Mouse (Mus musculus): ENCODE data around the gene Taf12.
"Not testable (repeated sequence)": the region's sequence is repeated elsewhere in the genome, so short reads cannot be mapped to it uniquely, and the experiment has no call there.

Gene Taf12

DNA sequence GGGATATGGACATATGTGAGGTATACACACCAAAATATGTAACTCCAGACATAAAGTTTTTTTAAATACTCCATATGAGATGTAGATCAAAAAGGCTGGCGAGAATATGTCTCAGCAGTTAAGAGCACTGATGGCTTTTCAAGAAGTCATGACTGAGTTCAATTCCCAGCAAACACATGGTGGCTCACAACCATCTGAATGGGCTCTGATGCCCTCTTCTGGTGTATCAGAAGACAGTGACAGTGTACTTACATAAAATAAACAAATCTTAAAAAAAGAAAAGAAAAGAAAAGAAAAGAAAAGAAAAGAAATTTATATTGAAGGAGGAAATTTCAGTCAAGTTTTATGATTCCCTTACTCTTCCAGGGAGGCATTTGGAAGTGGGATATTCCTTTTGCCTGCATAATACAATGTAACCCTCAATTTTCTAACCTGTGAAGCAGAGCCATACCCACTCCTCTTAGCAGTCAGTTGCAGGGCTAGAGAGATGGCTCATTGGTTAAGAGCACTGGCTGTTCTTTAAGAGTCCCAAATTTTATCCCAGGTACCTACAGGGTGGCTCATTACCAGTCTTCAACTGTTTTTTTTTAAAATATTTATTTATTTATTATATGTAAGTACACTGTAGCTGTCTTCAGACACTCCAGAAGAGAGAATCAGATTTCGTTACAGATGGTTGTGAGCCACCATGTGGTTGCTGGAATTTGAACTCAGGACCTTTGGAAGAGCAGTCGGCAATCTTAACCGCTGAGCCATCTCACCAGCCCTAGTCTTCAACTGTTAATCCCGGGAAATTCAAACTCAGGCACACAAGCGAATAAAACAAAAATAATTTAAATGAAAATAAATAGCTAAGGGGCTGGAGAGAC, 5.1 kb upstream of the Taf12 start:
- in situ Hi-C loops (cut with MboI, MseI), result no loop called here

DNA sequence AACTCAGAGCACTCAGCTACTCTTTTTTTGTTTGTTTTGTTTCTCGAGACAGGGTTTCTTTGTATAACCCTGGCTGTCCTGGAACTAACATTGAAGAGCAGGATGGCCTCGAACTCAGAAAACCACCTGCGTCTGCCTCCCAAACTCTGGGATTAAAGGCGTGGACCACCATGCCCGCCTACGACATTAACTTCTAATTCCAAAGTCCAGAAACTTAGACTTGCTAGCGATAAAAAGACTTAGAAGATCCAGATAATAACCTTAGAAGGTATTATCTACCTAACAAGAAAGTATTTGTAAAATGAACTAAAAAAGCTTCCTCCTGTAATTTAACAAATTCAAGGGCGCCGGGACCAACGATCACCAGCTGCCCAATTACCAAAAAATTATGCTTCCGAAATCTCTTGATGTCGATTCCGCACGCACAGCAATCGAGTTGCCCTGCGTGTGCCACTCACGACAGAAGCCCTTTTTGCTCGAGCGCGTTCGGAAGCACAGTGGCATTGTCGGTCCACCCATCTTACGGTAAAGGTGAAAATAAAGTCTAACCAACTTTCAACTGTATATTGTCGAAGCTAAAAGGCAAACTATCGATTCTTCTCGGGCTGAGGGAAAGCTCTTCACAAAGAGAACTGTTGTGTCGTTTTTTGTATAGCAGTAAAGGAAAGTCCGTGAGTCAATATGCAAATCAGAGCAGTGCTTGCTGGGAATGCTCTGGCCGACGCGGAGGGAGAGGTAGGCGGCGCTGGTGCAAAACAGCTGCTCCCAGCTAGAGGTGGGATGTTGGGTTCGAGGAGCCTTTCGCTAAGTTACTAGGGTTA, 4.2 kb upstream of the Taf12 start:
- in situ Hi-C loops (cut with MboI, MseI), result no loop called here

DNA sequence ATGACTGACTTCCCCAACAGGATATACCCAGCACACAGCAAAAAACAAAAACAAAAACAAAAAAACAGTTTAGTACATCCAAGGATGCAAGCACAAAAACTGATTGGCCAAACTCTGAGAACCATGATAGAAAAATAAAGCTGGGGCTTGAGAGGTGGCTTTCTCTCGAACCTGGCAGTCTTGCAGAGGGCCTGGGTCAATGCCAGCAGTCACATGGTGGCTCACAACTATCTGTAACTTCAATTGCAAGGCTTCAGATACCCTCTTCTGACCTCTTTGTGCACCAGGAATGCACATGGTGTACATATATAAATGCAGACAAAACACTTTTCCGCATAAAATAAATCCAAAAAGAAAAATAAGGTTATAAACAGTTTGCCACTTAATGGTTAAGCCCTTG, 1.0 kb upstream of the Taf12 start:
- in situ Hi-C loops (cut with MboI, MseI), result no loop called here

DNA sequence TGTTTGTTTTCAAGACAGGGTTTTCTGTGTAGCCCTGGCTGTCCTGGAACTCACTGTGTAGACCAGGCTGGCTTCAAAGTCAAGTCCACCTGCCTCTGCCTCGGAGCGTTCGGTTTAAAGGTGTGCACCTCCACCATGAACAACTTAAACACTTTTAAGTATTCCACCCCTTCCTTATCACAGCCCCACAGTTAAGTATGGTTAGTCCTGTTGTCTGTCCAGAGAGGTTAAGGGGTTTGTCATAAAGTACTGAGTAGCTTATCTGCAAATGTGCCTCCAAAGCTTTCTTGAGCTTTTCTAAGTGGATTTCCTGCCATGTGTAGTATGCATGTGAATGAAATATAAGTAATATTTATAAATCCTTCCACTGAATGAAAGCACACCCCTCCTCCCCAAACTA, 1.8 kb downstream of the Taf12 start:
- in situ Hi-C loops (cut with MboI, MseI), result no loop called here

DNA sequence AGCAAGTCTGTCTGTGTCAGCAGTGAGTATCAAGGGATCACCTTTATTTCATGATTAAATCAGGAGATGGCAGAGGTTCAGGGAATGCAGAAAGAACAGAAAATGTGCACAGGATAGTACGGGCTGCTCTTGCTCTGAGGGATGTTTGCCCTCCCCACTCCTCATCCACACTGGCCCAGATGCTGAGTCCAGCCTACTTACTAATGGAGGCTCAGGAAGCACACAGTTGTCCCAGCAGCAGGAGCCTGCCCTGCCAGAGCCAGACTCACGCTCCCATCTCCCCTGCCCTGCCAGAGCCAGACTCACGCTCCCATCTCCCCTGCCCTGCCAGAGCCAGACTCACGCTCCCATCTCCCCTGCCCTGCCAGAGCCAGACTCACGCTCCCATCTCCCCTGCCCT, 14.7 kb downstream of the Taf12 start:
- in situ Hi-C loops (cut with MboI, MseI), result not testable (repeated sequence)

DNA sequence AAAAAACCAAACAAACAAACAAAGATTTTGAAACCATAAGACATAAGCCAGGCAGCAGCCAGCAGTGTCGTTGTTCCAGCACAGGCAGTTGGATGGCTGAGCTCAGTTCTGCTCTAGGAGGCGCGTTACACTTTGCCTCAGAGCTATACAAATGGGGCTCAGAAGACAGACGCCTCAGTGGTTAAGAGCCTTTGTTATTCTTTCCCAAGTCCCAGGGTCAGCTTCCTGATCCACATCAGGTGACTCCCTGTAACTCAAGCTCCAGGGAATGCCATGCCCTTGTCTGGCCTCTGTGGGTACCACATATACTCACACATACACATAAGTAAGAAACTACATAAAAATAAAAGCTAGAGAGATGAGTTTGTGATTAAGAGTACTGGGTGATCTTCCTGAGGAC, 16.9 kb downstream of the Taf12 start:
- in situ Hi-C loops (cut with MboI, MseI), result no loop called here

DNA sequence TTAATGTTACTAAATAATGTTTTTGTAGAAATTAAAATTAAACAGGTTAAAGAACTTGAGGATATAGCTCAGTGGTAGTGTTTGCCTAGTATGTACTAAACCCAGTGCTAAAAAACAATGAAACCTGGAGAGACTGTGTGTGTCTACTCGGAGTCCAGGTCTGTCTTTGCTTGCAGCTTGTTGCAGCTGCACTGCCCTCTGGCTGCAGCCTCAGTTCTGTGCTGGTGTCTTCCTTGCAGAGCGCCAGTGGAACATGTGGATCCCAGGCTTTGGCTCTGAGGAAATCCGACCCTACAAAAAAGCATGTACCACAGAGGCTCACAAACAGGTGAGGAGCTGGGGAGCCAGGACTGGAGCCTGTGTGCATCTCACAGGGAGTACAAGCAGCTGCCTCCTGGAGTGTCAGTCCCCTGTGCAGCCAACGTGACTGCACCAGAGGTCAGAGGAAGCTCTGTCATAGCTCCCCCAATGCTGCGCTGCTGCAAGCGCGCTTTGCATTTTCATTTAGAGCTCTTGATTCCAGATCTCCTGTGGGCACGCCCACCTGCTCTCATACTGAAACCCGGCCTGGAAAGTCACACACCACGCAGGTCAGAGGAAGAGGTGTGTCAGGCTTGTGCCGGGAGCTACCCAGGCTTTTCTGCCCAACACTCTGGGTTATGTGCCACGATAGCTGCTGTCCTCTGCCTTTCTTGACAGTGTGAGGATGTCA, 17.6 kb downstream of the Taf12 start:
- in situ Hi-C loops (cut with MboI, MseI), result no loop called here

DNA sequence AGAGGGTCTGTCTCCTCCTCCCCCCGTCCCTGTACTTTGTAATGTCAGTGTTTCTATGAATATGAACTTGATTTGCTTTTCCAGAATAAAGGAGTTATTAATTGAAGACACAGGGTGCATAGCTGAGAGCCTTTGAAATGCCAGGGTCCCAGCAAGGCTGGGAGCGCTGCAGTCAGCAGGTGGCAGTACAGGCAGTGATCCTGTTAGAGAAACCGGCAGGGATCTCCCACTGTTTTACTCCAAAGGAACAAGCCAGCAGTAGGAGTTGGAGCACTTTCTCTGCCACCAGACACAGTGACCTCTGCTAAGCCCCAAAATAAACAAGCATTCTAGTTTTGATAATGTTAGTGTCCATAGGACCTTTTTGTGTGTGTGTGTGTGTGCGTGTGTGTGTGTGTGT, 18.8 kb downstream of the Taf12 start:
- in situ Hi-C loops (cut with MboI, MseI), result no loop called here

DNA sequence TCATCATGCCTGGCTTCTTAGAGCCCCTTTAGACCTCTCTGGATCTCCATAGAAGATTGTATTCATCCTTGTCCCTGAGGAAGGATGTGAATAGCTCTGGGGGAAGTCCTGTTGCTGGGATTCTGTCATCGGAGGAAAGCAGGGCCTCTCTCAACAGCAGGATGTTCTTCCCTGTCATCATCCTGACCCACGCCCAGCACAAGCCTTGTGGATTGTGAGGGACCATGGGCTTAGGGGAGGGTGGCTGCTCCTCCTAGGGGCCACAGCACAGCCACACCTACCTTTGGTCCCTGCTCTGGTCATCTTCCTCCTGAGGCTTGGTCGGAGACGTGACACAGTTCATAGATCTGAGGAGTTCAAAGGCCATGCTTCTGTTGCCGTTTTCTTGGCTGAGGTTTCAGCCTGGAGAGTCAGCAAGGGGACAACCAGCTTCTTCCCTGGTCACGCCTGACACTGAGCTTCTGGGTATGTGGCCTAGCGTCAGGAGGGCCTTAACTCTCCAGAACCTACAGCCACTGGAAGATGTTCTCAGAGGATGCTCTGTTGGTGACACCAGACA, 19.6 kb downstream of the Taf12 start:
- in situ Hi-C loops (cut with MboI, MseI), result no loop called here

DNA sequence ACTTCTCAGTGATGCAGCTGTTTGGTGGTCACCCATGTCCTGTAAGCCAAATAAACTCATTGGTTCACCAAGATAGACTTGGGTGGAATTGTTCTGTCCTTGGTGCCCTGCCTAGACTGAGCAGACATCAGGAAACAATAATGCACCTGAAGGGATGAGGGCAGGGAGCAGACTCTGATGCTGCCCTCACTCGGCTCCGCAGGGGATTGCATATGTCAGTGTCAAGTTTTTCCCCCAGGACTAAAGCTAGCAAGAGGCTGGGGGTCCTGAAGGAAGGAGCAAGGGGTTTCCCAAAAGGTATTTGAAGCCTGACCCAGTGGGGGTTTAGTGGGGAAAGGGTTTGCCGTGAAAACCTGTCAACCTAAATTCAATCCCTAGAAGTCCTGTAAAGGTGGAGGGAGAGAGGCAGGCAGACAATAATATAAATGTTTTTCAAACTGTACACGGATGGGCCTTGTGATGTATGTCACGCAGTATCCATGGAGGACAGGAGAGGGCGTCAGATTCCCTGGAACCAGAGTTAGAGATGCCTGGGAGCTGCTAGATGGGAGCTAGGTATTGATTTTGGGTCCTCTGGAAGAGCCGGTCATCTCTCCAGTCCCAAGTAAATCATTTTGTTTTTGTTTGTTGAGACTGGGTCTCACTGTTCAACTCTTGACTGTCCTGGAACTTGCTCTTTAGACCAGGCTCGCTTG, 21.7 kb downstream of the Taf12 start:
- in situ Hi-C loops (cut with MboI, MseI), result no loop called here

DNA sequence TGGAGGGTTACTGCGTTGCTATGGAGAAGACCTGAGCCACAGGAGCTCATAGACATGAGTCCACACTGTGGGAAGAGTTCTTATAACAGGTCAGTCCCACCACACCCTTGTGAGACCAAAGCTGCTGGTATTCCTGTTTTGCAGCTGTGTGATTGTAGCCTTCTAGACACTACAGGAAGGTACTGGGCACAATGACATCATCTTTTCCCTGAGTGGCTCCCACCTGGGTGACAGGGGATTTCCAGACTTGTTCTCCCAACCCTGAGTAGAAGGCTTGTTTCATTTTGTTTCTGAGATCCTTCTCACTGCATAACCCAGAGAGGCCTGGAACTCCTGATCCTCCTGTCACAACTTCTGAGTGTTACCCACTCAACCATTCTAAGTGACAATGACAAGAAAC, 25.7 kb downstream of the Taf12 start:
- in situ Hi-C loops (cut with MboI, MseI), result no loop called here

DNA sequence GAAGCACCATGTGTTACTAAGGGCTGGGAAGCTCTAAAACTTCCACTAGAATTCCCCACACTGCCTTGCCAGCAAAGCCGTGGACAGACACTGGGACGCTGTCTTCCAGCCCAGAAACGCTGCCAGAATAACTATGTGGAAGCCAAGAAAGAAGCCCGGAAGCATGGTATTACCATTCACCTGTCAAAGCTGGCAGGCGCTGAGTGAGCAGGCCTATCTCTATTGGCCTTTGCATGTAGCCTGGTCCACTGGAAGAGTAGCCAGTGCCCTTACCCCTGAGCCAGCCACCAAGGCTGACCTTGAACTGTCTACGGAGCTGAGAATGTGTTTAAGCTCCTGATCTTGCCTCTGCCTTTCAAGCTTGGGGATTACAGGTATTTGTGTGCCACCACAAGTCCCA, 27.3 kb downstream of the Taf12 start:
- in situ Hi-C loops (cut with MboI, MseI), result no loop called here

DNA sequence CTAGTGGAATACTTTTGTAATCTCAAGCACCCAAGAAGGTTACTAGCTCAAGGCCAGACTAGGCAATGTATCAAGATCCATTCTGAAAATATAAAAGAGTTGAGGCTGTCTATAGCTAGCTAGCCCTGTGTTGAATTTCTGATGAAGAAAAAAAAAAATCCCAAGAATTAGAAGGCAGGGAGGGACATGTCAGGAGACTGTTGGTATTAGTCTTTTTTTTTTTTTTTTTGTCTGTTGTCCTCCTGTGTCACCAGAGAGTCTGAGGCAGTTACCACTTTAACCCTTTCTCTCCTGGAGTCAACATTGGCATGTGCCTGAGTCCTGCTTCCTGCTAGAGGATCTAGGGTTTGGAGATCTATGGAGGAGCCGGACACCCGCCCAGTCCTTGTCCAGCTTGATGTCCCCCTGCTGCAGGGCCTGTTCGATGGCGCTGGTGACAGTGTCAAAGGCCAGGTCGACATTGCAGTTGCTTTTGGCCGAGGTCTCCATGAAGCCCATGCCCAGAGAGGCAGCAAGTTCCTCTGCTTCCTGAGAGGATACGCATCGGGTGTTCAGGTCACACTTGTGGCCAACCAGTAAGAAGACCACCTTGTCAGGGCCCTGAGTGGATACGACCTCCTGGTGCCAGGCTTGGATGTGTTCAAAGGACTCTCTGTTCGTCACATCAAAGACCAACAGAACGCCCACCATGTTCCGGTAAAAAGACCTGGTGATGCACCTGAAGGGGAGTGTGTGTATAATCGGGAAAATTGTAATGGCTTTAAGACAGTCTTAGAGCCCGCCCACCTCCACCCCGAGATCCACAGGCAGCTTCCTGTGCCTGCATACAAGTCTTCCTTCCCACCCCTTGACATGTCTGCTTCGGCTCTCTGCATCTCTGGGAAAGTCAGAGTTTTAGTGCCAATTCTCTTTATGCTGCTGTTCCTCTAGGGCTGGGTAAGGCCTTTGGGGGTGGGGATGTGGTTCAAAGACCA, 28.1 kb downstream of the Taf12 start:
- in situ Hi-C loops (cut with MboI, MseI), result no loop called here

DNA sequence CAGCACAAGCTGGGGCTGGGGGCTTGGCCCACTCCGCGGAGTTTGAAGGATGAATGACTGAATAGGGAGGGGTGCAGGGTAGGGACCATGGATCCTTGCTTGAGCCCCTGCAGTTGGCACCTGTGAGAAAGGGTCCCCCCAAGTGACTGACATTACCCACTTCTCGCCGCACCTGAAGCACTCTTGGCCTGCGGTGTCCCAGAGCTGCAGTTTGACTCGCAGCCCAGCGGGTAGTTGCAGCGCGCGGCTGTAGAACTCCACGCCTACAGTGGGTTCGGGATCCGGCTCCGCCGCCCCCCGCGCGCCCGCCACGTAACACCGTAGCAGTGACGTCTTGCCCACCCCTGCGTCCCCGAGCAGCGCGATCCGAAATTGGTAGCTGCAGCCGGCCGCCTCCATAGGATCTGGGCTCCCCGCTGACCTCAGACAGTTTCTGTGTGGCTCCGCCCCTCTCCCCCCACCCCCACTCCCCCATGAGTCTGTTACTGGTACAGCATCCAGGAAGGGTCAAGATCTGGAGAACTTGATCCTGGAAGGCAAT, 28.8 kb downstream of the Taf12 start, which contains the start of gene Rab42:
TSS of gene Rab42 (minus strand) at position 447 of the 541 bp plus-strand sequence.
- in situ Hi-C loops (cut with MboI, MseI), result no loop called here

DNA sequence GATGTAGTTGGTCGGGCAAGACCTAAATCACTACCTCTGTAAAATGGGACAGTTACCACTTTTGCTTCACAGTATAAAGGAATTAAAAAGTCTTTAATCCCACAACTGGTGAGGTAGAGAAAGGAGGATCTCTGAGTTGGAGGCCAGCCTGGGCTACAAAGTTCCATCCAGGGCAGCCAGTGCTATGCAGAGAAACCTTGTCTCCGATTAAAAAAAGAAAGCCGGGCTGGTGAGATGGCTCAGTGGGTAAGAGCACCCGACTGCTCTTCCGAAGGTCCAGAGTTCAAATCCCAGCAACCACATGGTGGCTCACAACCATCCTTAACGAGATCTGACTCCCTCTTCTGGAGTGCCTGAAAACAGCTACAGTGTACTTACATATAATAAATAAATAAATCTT, 29.3 kb downstream of the Taf12 start:
- in situ Hi-C loops (cut with MboI, MseI), result not testable (repeated sequence)

DNA sequence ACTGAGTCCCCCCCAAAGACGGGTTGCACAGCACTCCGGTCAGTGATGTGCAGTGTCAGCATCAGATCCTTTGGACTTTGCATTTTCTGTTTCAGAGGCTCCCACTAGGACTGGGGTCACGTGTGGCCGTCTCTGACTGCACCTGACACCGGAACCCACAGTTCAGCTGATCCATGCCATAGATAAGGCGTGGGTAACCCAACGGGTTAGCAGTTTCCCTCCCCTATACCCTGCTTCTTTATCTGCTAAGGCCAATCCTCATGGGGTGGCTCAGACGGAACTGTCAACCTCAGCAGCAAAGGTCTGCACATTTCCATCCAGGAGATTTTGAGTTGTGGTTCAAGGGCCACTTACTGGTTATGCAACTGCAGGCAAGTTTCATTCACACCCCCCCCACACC, 31.1 kb downstream of the Taf12 start:
- in situ Hi-C loops (cut with MboI, MseI), result no loop called here

DNA sequence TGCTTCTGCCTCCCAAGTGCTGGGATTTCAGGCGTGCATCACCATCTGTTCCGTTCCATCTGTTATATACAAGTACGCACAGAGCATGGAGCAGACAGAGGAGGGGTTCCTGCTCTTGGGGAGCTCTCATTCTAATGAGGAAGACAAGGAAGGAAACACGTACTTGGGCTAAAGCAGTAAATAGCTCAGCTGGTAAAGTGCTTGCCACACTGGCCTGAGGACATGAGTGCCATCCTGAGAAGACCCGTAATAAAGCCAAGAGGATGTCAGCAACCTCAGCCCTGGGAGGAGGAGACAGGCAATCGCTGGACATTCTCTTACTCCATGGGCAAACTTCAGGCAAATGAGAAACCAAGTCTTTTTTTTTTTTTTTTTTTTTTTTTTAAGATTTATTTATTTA, 31.8 kb downstream of the Taf12 start:
- in situ Hi-C loops (cut with MboI, MseI), result no loop called here

DNA sequence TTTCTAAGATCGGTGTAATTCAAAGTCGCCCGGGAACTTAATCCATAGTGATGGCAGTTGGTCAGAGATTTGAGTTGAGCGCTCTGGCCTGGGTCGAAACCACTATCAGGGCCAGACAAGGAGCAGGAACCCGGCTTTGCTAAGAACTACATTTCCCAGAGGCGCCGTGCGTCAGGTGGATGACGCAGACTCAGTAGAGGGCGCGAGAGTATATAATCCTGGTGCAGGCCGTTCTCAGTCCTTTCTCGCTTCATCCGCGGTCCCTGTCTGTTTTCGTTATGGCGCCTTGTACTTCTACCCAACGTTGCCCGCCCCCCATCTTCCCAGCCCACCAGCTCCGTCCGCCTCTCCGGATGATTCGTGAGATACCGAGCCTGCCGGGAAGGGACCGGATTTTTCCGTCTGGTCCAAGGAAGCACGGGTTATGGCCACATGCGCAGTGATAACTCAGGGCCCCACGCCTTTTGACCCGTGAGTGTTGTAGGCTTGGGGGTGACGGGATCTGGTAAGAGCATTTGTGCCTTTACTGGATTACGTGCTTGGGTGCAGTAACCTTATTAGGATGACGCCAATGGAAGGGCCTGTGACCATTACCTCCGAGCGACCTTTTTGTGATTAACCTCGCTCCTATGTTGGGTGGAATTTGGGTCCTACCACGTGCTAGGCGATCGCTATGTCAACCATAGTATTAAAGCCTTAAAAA, 34.4 kb downstream of the Taf12 start:
- in situ Hi-C loops (cut with MboI, MseI), result no loop called here
